Mouse (Mus musculus): ENCODE results near the gene Casp7. TPM values are rescaled to one million over a fixed set of nuclear protein-coding genes. Genes with fewer than 3 reads are reported as not detected.
"Not testable (repeated sequence)": the region's sequence is repeated elsewhere in the genome, so short reads cannot be mapped to it uniquely, and the experiment has no call there.

The Casp7 gene
- polyA plus RNA-seq (2014; fragmentation: Nextera tagmentation; extraction: Ambion mirVana): 16.5 and 16.6 TPM in 2 replicates

DNA sequence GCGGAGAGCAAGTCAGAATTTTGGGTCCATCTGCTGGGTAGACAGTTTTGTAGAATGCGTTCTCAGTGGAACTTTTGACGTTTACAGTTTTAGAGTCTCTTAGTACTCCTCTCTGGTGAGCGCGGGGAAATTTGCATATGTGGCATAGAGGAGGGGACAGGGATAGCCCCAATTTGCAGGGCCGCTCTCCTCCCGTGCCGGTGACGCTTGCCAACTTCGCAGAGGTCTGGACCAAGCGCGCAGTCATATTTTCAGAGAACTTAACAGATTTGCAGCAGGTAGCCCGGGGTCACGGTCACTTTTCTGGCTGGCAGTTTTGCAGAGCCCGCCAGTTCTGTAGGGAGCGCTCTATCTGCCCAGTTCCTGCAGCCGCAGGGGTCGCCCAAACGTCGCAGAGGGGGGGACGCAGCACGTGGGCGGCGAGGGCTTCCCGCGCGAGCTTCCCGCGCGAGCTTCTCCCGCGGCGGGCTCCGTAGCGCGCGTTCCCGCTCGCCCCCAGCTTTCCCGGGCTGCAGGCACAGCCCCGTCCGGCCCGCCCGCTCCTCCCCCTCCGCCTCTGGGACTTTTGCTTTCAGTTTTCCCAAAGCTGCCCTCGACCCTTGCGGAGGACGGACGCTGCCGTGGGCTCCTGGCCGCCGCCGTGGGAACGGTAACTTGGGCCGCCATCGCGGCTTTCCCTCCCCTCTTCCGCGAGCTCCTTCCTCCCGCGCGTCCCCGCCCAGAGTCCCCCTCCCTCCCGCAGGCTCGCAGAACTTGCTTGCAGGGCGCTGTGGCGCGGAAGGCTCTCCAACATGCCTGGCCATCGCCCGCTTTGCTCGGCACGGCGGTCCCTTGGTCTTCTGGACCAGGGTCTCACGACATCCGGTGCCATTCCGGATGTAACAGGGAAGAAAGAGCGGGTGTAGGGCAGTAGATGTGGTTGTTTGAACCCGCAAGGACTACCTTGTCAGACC is at the start of gene Casp7:
Gene Casp7 (plus strand): TSS at position 461 of the 953 bp plus-strand sequence.
- peak; percentile 45 for ATAC-seq (ENCODE audit: low FRiP score)
- Histone ChIP-seq H3K9me3 (ENCODE audit: control insufficient read depth, low read length) (no peaks in the 10 kb centered on the region), H3K4me1 (replicated peaks; ENCODE audit: control insufficient read depth, insufficient read depth, low read length) (no peaks in the 10 kb centered on the region; the same call in 1 of the 2 replicates), H3K27me3 (ENCODE audit: control insufficient read depth, insufficient read depth, low read length) (peaks cover 13% of the 10 kb centered on the region; the same call in 1 of the 2 replicates), H3K36me3 (ENCODE audit: control insufficient read depth, insufficient read depth, low read length) (no peaks in the 10 kb centered on the region), H3K4me3 (ENCODE audit: low read depth, low read length) (peak within 1 kb of the TSS; percentile 58), H3K9ac (ENCODE audit: low read depth, low read length) (peak within 1 kb of the TSS; percentile 74), H3K4me2 (replicated peaks; ENCODE audit: low read depth, low read length) (peak within 1 kb of the TSS; percentile 99), H3K27ac (ENCODE audit: low read depth, low read length) (peak within 1 kb of the TSS; percentile 39; the same call in 1 of the 2 replicates)
- DNase-seq (ENCODE audit: low spot score): peak; percentile 74
- under 1% methylated on average over 75 of the region's 78 CpGs for WGBS

- DNase-seq (ENCODE audit: low spot score): no peak
- Histone ChIP-seq H3K9me3 (ENCODE audit: control insufficient read depth, low read length) (no peaks in the 10 kb centered on the region), H3K27me3 (ENCODE audit: control insufficient read depth, insufficient read depth, low read length) (no peaks in the 10 kb centered on the region), H3K4me3 (ENCODE audit: low read depth, low read length) (no peak overlapping the region), H3K27ac (ENCODE audit: low read depth, low read length) (no peak overlapping the region), H3K36me3 (ENCODE audit: control insufficient read depth, insufficient read depth, low read length) (no peaks in the 10 kb centered on the region), H3K9ac (ENCODE audit: low read depth, low read length) (no peak overlapping the region), H3K4me1 (replicated peaks; ENCODE audit: control insufficient read depth, insufficient read depth, low read length) (0 out of 2 replicates have a peak, but pooled peaks cover 2% of the 10 kb centered on the region), H3K4me2 (replicated peaks; ENCODE audit: low read depth, low read length) (no peak overlapping the region)
- no peak for ATAC-seq (ENCODE audit: low FRiP score)
- WGBS: 40% methylated on average over 6 of the region's 6 CpGs
These were observed 47.6 kb upstream of the Casp7 start for GRCm38 (mm10) chr19:56349295-56349694.

DNA sequence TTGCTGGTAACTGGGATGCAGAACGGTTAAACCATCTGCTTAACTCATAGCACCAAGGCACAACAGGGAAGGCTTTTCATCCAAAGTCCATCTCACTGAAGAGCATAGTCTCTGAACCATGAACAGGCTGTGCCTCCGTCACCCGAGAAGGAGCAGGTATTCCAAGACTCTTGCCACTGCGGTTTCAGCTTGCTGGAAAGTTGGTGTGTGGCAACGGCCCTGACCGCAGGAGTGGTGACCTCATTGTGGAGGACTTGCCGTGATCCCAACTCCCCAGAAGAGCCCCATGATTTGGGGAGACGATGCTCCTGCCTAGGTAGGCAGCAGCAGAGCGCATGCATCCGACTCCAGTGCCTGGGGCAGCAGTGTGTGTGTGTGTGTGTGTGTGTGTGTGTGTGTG is 43.2 kb upstream of the Casp7 start:
- Histone ChIP-seq H3K27me3 (ENCODE audit: control insufficient read depth, insufficient read depth, low read length) (no peaks in the 10 kb centered on the region), H3K4me3 (ENCODE audit: low read depth, low read length) (no peak overlapping the region), H3K36me3 (ENCODE audit: control insufficient read depth, insufficient read depth, low read length) (no peaks in the 10 kb centered on the region), H3K4me2 (replicated peaks; ENCODE audit: low read depth, low read length) (no peak overlapping the region), H3K9me3 (ENCODE audit: control insufficient read depth, low read length) (no peaks in the 10 kb centered on the region), H3K27ac (ENCODE audit: low read depth, low read length) (no peak overlapping the region), H3K4me1 (replicated peaks; ENCODE audit: control insufficient read depth, insufficient read depth, low read length) (no peaks in the 10 kb centered on the region), H3K9ac (ENCODE audit: low read depth, low read length) (no peak overlapping the region)
- 85% methylated on average over 10 of the region's 10 CpGs for WGBS
- ATAC-seq (ENCODE audit: low FRiP score) (no peak), DNase-seq (ENCODE audit: low spot score) (no peak)

DNA sequence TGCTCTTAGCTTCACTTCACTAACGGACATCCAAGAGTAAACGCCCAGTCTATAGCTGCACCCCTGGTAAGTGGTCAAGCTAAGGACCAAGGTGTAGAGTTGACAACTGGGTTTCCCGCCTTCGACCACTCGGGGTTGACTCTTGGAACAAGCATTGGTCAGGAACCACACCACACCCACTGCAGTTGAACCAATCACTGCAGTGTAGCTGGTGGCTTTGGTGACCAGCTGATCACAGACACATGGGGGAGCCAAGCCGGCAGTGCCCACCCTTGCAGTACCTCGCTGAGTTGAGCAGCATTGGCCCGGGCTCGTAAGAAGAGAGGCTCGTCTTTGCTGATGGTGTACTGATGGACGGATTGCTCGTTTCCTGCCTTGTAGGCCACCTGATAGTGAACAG is 41.7 kb upstream of the Casp7 start:
- H3K4me1 ChIP-seq (replicated peaks; ENCODE audit: control insufficient read depth, insufficient read depth, low read length): no peaks in the 10 kb centered on the region
- H3K9me3 ChIP-seq (ENCODE audit: control insufficient read depth, low read length): no peaks in the 10 kb centered on the region
- ATAC-seq (ENCODE audit: low FRiP score) (no peak), DNase-seq (ENCODE audit: low spot score) (no peak)
- 89% methylated on average over 12 of the region's 12 CpGs for WGBS
- H3K27ac ChIP-seq (ENCODE audit: low read depth, low read length): no peak overlapping the region
- H3K9ac ChIP-seq (ENCODE audit: low read depth, low read length): no peak overlapping the region
- H3K27me3 ChIP-seq (ENCODE audit: control insufficient read depth, insufficient read depth, low read length): no peaks in the 10 kb centered on the region
- no peaks in the 10 kb centered on the region for H3K36me3 ChIP-seq (ENCODE audit: control insufficient read depth, insufficient read depth, low read length)
- H3K4me2 ChIP-seq (replicated peaks; ENCODE audit: low read depth, low read length): no peak overlapping the region
- H3K4me3 ChIP-seq (ENCODE audit: low read depth, low read length): no peak overlapping the region

- WGBS: 51% methylated on average over 17 of the region's 17 CpGs
- no peak for ATAC-seq (ENCODE audit: low FRiP score)
- peak; percentile 78 for DNase-seq (ENCODE audit: low spot score)
These were observed 40.2 kb upstream of the Casp7 start for GRCm38 (mm10) chr19:56356480-56357373.

DNA sequence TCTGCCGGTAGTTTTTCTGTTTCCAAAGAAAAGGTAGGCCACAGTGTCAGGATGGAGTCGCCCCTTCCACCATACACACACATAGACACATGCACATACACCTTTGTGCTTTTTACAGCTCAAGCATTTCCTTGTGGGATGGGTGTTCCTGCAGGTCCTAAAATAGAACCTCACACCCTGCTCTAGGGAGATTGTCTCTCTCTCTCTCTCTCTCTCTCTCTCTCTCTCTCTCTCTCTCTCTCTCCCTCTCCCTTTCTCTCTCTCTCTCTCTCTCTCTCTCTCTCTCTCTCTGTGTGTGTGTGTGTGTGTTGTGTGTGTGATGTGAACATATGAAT is 39.6 kb upstream of the Casp7 start:
- H3K9ac ChIP-seq (ENCODE audit: low read depth, low read length); H3K4me1 ChIP-seq (replicated peaks; ENCODE audit: control insufficient read depth, insufficient read depth, low read length); H3K36me3 ChIP-seq (ENCODE audit: control insufficient read depth, insufficient read depth, low read length); DNase-seq (ENCODE audit: low spot score); H3K27ac ChIP-seq (ENCODE audit: low read depth, low read length); ATAC-seq (ENCODE audit: low FRiP score); H3K4me3 ChIP-seq (ENCODE audit: low read depth, low read length); H3K4me2 ChIP-seq (replicated peaks; ENCODE audit: low read depth, low read length); H3K27me3 ChIP-seq (ENCODE audit: control insufficient read depth, insufficient read depth, low read length); H3K9me3 ChIP-seq (ENCODE audit: control insufficient read depth, low read length): not testable (repeated sequence)
- 85% methylated on average over 2 of the region's 2 CpGs for WGBS

More at GRCm38 (mm10) chr19:56356480-56357373, 40.2 kb upstream of the Casp7 start:
- Histone ChIP-seq H3K27me3 (ENCODE audit: control insufficient read depth, insufficient read depth, low read length) (no peaks in the 10 kb centered on the region), H3K4me2 (replicated peaks; ENCODE audit: low read depth, low read length) (no peak overlapping the region), H3K4me3 (ENCODE audit: low read depth, low read length) (no peak overlapping the region), H3K4me1 (replicated peaks; ENCODE audit: control insufficient read depth, insufficient read depth, low read length) (no peaks in the 10 kb centered on the region), H3K36me3 (ENCODE audit: control insufficient read depth, insufficient read depth, low read length) (no peaks in the 10 kb centered on the region), H3K9ac (ENCODE audit: low read depth, low read length) (no peak overlapping the region), H3K27ac (ENCODE audit: low read depth, low read length) (no peak overlapping the region), H3K9me3 (ENCODE audit: control insufficient read depth, low read length) (no peaks in the 10 kb centered on the region)

DNA sequence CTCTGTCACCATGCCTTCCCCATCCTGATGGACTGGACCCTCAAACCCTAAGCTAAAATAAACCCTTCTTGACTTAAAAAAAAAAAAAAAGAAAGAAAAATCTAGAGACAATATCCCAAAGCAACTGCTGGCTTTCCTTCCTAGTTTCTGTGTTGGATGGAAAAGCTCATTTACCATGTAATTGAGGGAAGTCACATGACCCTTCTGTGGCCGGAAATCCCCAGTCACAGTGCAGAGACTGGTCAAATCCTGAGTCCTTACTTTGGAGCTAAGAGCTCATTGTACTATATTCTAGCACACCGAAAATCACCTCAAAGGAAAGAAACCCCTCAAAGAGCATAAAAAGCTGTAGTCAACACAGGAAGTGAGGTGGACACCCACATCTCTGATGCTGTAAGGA is 38.0 kb upstream of the Casp7 start:
- no peaks in the 10 kb centered on the region for H3K27me3 ChIP-seq (ENCODE audit: control insufficient read depth, insufficient read depth, low read length)
- no peak overlapping the region for H3K4me2 ChIP-seq (replicated peaks; ENCODE audit: low read depth, low read length)
- WGBS: 79% methylated on average over 2 of the region's 2 CpGs
- no peak overlapping the region for H3K4me3 ChIP-seq (ENCODE audit: low read depth, low read length)
- no peak overlapping the region for H3K27ac ChIP-seq (ENCODE audit: low read depth, low read length)
- no peaks in the 10 kb centered on the region for H3K36me3 ChIP-seq (ENCODE audit: control insufficient read depth, insufficient read depth, low read length)
- no peak overlapping the region for H3K9ac ChIP-seq (ENCODE audit: low read depth, low read length)
- no peak for DNase-seq (ENCODE audit: low spot score)
- no peaks in the 10 kb centered on the region for H3K9me3 ChIP-seq (ENCODE audit: control insufficient read depth, low read length)
- ATAC-seq (ENCODE audit: low FRiP score): no peak
- no peaks in the 10 kb centered on the region for H3K4me1 ChIP-seq (replicated peaks; ENCODE audit: control insufficient read depth, insufficient read depth, low read length)

GRCm38 (mm10) chr19:56363721-56364460 is 33.0 kb upstream of the Casp7 start:
- no peaks in the 10 kb centered on the region for H3K36me3 ChIP-seq (ENCODE audit: control insufficient read depth, insufficient read depth, low read length)
- H3K4me3 ChIP-seq (ENCODE audit: low read depth, low read length): no peak overlapping the region
- H3K4me1 ChIP-seq (replicated peaks; ENCODE audit: control insufficient read depth, insufficient read depth, low read length): no peaks in the 10 kb centered on the region
- H3K9me3 ChIP-seq (ENCODE audit: control insufficient read depth, low read length): no peaks in the 10 kb centered on the region
- no peak overlapping the region for H3K27ac ChIP-seq (ENCODE audit: low read depth, low read length)
- WGBS: 78% methylated on average over 15 of the region's 15 CpGs
- no peak for DNase-seq (ENCODE audit: low spot score)
- no peak overlapping the region for H3K4me2 ChIP-seq (replicated peaks; ENCODE audit: low read depth, low read length)
- H3K27me3 ChIP-seq (ENCODE audit: control insufficient read depth, insufficient read depth, low read length): no peaks in the 10 kb centered on the region
- no peak overlapping the region for H3K9ac ChIP-seq (ENCODE audit: low read depth, low read length)
- no peak for ATAC-seq (ENCODE audit: low FRiP score)
